Mouse (Mus musculus) layer of hippocampus, adult 6 months (tissue): ENCODE measurements around the gene Duoxa2. TPM values are rescaled to one million over a fixed set of nuclear protein-coding genes. Genes with fewer than 3 reads are reported as not detected.

Experiments
- long read RNA-seq, 2 experiments: library from polyadenylated mRNA; unstranded; transcript quantifications; one replicate each; pipeline ENCODE4 v2.0.0; 2019 to 2020
- polyA plus RNA-seq: library from polyadenylated mRNA; unstranded; fragments of <200 nt; fragmentation: Nextera tagmentation; gene quantifications from 2 replicates; pipeline ENCODE4 v1.2.3, GENCODE M21; 2021

The Duoxa2 gene
- polyA plus RNA-seq: not detected in 2 replicates
- long read RNA-seq, experiment 1: 0 reads
- long read RNA-seq, experiment 2: 0 reads

GRCm38 (mm10) chr2:122298596-122299490 lies at the start of gene Duoxa2:
Gene Duoxa2, plus strand, starts transcription at chr2:122298900.

GRCm38 (mm10) chr2:122298096-122298499 lies 602 bp upstream of the Duoxa2 start, which contains the start of gene Duox2:
Gene Duox2, minus strand, starts transcription at chr2:122298449.

GRCm38 (mm10) chr2:122313536-122313935 lies 14.8 kb downstream of the Duoxa2 start, which contains the start of gene Duoxa1:
Gene Duoxa1, minus strand, starts transcription at chr2:122313730.

GRCm38 (mm10) chr2:122315372-122315771 lies 16.7 kb downstream of the Duoxa2 start, which contains the start of gene Duox1:
Gene Duox1, plus strand, starts transcription at chr2:122315672.

Other genes with a start within 250 kb of the Duoxa2 start
- 2.6 and 2.8 TPM in 2 replicates for gene Spg11, start 180.5 kb upstream of the Duoxa2 start, polyA plus RNA-seq
- gene B2m, start 151.2 kb upstream of the Duoxa2 start, polyA plus RNA-seq: 318 and 456 TPM in 2 replicates
- not detected in 2 replicates for gene Trim69, start 138.2 kb upstream of the Duoxa2 start, polyA plus RNA-seq
- gene Patl2, start 112.7 kb upstream of the Duoxa2 start, polyA plus RNA-seq: not detected in 2 replicates
- not detected in 2 replicates for gene Terb2, start 112.6 kb upstream of the Duoxa2 start, polyA plus RNA-seq
- gene Sord, start 64.2 kb upstream of the Duoxa2 start, polyA plus RNA-seq: 15.1 and 17.6 TPM in 2 replicates
- 0.11 and 0.13 TPM in 2 replicates for gene Duox2, start 451 bp upstream of the Duoxa2 start, polyA plus RNA-seq
- 0.14 and 0.20 TPM in 2 replicates for gene Duoxa1, start 14.8 kb downstream of the Duoxa2 start, polyA plus RNA-seq
- not detected in 2 replicates for gene Duox1, start 16.8 kb downstream of the Duoxa2 start, polyA plus RNA-seq
- 3.4 and 3.9 TPM in 2 replicates for gene Shf, start 70.3 kb downstream of the Duoxa2 start, polyA plus RNA-seq
- 0.06 TPM in 1 of 2 replicates, not detected in the other for gene Slc28a2, start 127.6 kb downstream of the Duoxa2 start, polyA plus RNA-seq
- not detected in 2 replicates for gene Gm14085, start 186.0 kb downstream of the Duoxa2 start, polyA plus RNA-seq